Mouse (Mus musculus) limb, embryonic 13.5 days (tissue): ENCODE data around the gene Phyh. TPM values are rescaled to one million over a fixed set of nuclear protein-coding genes. Genes with fewer than 3 reads are reported as not detected.

Experiments used
- ATAC-seq: fragments of 200-750 bp; cut with Nextera tagmentation; 2 replicates; pipeline ENCODE4 v1.8.0; 2017; ENCODE audit warnings: low read depth, moderate number of reproducible peaks, moderate TSS enrichment; ENCODE audit not compliant: low FRiP score
- H3K27ac ChIP-seq: fragments of 300-500 bp; sonication (generic); 2 replicates; pipeline ENCODE4 v1.5.1; 2015; ENCODE audit warnings: inconsistent platforms, mild to moderate bottlenecking, moderate library complexity
- H3K27me3 ChIP-seq: fragments of 300-500 bp; sonication (generic); 2 replicates; pipeline ENCODE4 v1.6.1; 2015; ENCODE audit warnings: mild to moderate bottlenecking, inconsistent platforms
- H3K36me3 ChIP-seq: fragments of 300-500 bp; sonication (generic); 2 replicates; pipeline ENCODE4 v1.6.1; 2015; ENCODE audit warnings: inconsistent platforms, mild to moderate bottlenecking, moderate library complexity
- H3K4me1 ChIP-seq: fragments of 300-500 bp; sonication (generic); 2 replicates; pipeline ENCODE4 v1.6.1; 2015; ENCODE audit warnings: inconsistent platforms
- H3K4me2 ChIP-seq: fragments of 300-500 bp; sonication (generic); replicated peaks from 2 replicates; pipeline ENCODE4 v1.6.1; 2015; ENCODE audit warnings: inconsistent platforms, mild to moderate bottlenecking, moderate library complexity
- H3K4me3 ChIP-seq: fragments of 300-500 bp; sonication (generic); 2 replicates; pipeline ENCODE4 v1.5.1; 2015; ENCODE audit warnings: moderate library complexity, mild to moderate bottlenecking, inconsistent platforms
- H3K9ac ChIP-seq: fragments of 300-500 bp; sonication (generic); 2 replicates; pipeline ENCODE4 v1.6.1; 2015; ENCODE audit warnings: mild to moderate bottlenecking, inconsistent platforms
- H3K9me3 ChIP-seq: fragments of 300-500 bp; sonication (generic); 2 replicates; pipeline ENCODE4 v1.6.1; 2016; ENCODE audit warnings: inconsistent platforms
- WGBS: fragments of 180-500 bp; shearing (Covaris S2); methylation state at CpG from one replicate; pipeline ENCODE4 v1.1.7; 2015; 5-methylcytosine and 5-hydroxymethylcytosine counted together
- polyA plus RNA-seq: library from polyadenylated mRNA; unstranded; fragments of >200 nt; fragmentation: Nextera tagmentation; extraction: Ambion mirVana; gene quantifications from 2 replicates; pipeline ENCODE4 v1.2.1, GENCODE M21; 2015

The Phyh gene
- polyA plus RNA-seq, 1 experiment from 2014 or later = 55.0 TPM

- no peak overlapping the region for H3K4me2 ChIP-seq
- peaks cover 13% of the 10 kb centered on the region for H3K4me1 ChIP-seq
- no peak overlapping the region for H3K4me3 ChIP-seq
- no peak overlapping the region for H3K27ac ChIP-seq
- H3K9me3 ChIP-seq = no peaks in the 10 kb centered on the region
- H3K36me3 ChIP-seq = no peaks in the 10 kb centered on the region
- H3K27me3 ChIP-seq = no peaks in the 10 kb centered on the region
- 11% methylated on average over 8 of the region's 8 CpGs for WGBS
- ATAC-seq = no peak
- H3K9ac ChIP-seq = no peak overlapping the region
These were observed 59.3 kb downstream of the Phyh start for GRCm38 (mm10) chr2:4978091-4978490.

DNA sequence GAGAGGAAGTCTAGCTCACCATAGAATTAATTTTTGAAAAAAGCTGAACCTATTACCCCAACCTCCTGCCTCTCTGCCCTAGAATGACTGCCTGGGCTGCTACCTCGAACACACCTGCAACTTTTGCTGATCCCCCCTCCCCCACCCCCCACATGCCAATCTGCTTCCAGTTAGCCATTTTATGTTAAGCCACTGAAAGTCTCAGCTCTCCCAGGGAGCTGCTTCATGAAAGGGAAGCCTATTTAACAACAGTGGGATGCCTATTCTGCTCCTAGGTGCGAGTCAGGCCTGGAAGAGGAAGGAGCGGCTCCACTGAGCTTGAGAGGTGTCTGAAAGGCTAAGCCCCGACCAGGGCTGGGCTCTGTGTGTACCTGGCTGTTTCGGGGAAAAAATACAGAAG, 65.2 kb downstream of the Phyh start:
- ATAC-seq = peak; percentile 44; the same call in 1 of the 2 replicates
- no peak overlapping the region for H3K4me2 ChIP-seq
- no peaks in the 10 kb centered on the region for H3K27me3 ChIP-seq
- WGBS = 12% methylated on average over 5 of the region's 5 CpGs
- H3K9me3 ChIP-seq = no peaks in the 10 kb centered on the region
- H3K36me3 ChIP-seq = no peaks in the 10 kb centered on the region
- H3K9ac ChIP-seq = no peak overlapping the region
- H3K27ac ChIP-seq = peak overlapping the region; percentile 44; the same call in 1 of the 2 replicates
- H3K4me1 ChIP-seq = peaks cover 16% of the 10 kb centered on the region; the same call in 1 of the 2 replicates
- H3K4me3 ChIP-seq = no peak overlapping the region

DNA sequence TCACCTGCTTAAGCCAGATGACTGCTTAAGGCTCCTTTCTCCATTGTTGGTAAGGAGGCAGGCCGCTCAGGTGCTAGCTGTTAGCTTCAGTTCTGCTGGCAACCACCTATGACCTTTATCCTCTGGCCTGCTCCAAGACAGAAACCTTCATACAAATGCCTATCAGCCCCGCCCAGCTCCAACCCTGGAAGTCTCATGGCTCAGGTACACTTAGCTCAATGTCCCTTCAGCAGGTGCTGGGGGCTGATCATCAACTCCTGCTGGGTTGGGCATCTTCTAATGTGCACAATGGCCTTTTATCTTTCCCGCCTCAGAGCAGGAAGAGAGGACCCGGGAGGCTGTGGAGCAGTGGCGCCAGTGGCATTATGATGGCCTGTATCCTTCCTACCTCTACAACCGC, 66.2 kb downstream of the Phyh start:
- no peak overlapping the region for H3K27ac ChIP-seq
- no peak overlapping the region for H3K4me2 ChIP-seq
- 72% methylated on average over 6 of the region's 6 CpGs for WGBS
- H3K27me3 ChIP-seq = no peaks in the 10 kb centered on the region
- ATAC-seq = no peak
- no peak overlapping the region for H3K9ac ChIP-seq
- peaks cover 16% of the 10 kb centered on the region; the same call in 1 of the 2 replicates for H3K4me1 ChIP-seq
- H3K4me3 ChIP-seq = no peak overlapping the region
- no peaks in the 10 kb centered on the region for H3K9me3 ChIP-seq
- peaks cover 3% of the 10 kb centered on the region; the same call in 1 of the 2 replicates for H3K36me3 ChIP-seq

GRCm38 (mm10) chr2:4986798-4987197, 68.0 kb downstream of the Phyh start:
- Histone ChIP-seq H3K27me3 (no peaks in the 10 kb centered on the region), H3K4me3 (no peak overlapping the region), H3K4me2 (no peak overlapping the region), H3K36me3 (peaks cover 19% of the 10 kb centered on the region), H3K4me1 (peaks cover 16% of the 10 kb centered on the region; the same call in 1 of the 2 replicates), H3K9me3 (no peaks in the 10 kb centered on the region), H3K9ac (no peak overlapping the region), H3K27ac (no peak overlapping the region)
- WGBS = 66% methylated on average over 4 of the region's 4 CpGs
- ATAC-seq = no peak

- no peak for ATAC-seq
- Histone ChIP-seq H3K27me3 (no peaks in the 10 kb centered on the region), H3K4me1 (peaks cover 16% of the 10 kb centered on the region; the same call in 1 of the 2 replicates), H3K36me3 (peaks cover 25% of the 10 kb centered on the region), H3K4me2 (no peak overlapping the region), H3K9me3 (no peaks in the 10 kb centered on the region), H3K27ac (no peak overlapping the region), H3K9ac (no peak overlapping the region), H3K4me3 (no peak overlapping the region)
- 81% methylated on average over 8 of the region's 8 CpGs for WGBS
These were observed 68.8 kb downstream of the Phyh start for GRCm38 (mm10) chr2:4987388-4988180.

Other genes starting within 250 kb of the Phyh start
- gene Bend7, start 201.2 kb upstream of the Phyh start, polyA plus RNA-seq = 1.3 and 1.4 TPM in 2 replicates
- 93.1 and 93.4 TPM in 2 replicates for gene Sephs1, start 37.5 kb upstream of the Phyh start, polyA plus RNA-seq
- 0.50 and 0.52 TPM in 2 replicates for gene Ucma, start 57.1 kb downstream of the Phyh start, polyA plus RNA-seq
- gene Mcm10, start 93.8 kb downstream of the Phyh start, polyA plus RNA-seq = 27.7 and 29.2 TPM in 2 replicates
- 5.3 and 5.6 TPM in 2 replicates for gene Optn, start 145.0 kb downstream of the Phyh start, polyA plus RNA-seq
- gene Ccdc3, start 218.8 kb downstream of the Phyh start, polyA plus RNA-seq = 6.7 and 7.7 TPM in 2 replicates